Mouse (Mus musculus): ENCODE measurements around the gene Tada2a. TPM values are rescaled to one million over a fixed set of nuclear protein-coding genes. Genes with fewer than 3 reads are reported as not detected.

Gene Tada2a
- polyA plus RNA-seq, 1 experiment, result 46.6 TPM

DNA sequence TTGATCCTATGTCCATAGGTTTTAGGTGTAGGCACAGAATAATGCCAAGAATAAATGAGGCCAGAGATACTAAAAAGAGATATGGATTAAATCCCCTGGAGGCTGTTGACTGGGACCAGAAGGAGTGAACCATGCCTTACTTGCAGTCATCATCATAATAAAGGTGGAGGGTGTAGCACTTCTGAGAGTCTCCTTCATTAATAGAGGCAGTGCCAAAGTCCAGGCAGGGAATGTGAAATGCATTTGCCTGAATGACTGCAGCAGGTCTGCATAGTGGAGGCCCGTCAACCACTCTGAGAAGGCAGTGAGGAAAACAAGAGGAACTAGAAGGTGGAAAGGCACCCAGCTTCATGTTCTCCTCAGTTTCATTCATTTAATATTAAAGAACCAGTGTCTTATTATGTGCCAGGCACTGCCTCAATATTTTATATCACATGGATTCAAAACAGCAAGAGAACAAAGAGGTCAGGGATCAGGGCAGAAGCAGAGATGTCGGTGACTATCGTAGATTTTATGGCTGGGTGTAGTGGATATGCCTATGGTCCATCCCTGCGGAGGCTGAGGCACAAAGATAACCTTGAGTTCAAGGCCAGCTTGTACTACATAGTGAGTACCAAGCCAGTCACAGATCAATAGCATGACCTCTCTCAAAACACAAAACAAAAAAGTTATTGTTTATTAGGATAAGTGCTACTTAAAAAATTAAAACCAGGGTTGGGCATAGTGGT is 27.3 kb upstream of the Tada2a start:
- no peaks in the 10 kb centered on the region for H3K27me3 ChIP-seq (ENCODE audit: control insufficient read depth, insufficient read depth, low read length)
- 90% methylated on average over 4 of the region's 4 CpGs for WGBS
- DNase-seq, result no peak
- no peak for TF ChIP-seq POLR2A (IDR thresholded peaks at IDR 0.05; ENCODE audit: borderline replicate concordance, insufficient read depth, low read length)
- TF ChIP-seq CTCF (IDR thresholded peaks at IDR 0.05; ENCODE audit: borderline replicate concordance, insufficient read depth, low read depth, low read length), result no peak
- no peaks in the 10 kb centered on the region for H3K4me1 ChIP-seq (ENCODE audit: control insufficient read depth, insufficient read depth, low read length)
- no peak overlapping the region for H3K4me3 ChIP-seq (replicated peaks; ENCODE audit: insufficient read depth, low read depth, low read length)
- H3K27ac ChIP-seq (ENCODE audit: insufficient read depth, low read length), result no peak overlapping the region

DNA sequence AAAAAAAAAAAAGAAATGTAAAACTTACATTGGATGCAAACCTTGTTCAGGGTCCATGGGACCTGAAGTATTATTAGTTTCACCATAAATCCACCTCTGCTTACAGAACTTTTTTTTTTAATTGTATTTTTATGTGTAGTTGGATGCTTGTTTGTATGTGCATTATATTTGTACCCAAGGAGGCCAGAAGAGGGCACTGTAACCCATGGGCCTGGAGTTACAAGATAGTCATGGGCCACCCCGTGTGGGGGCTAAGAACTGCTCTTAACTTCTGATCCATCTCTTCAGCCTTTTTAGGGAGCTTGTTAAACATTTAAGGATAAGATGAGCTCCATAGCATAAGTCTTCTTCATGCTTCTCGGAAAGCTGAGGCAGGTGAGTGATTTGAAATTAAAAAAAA is 21.5 kb upstream of the Tada2a start:
- Histone ChIP-seq H3K4me1 (ENCODE audit: control insufficient read depth, insufficient read depth, low read length) (no peaks in the 10 kb centered on the region), H3K27me3 (ENCODE audit: control insufficient read depth, insufficient read depth, low read length) (no peaks in the 10 kb centered on the region), H3K4me3 (replicated peaks; ENCODE audit: insufficient read depth, low read depth, low read length) (no peak overlapping the region), H3K27ac (ENCODE audit: insufficient read depth, low read length) (no peak overlapping the region)
- WGBS, result 68% methylated on average over 2 of the region's 2 CpGs
- no peak for TF ChIP-seq POLR2A (IDR thresholded peaks at IDR 0.05; ENCODE audit: borderline replicate concordance, insufficient read depth, low read length)
- no peak for TF ChIP-seq CTCF (IDR thresholded peaks at IDR 0.05; ENCODE audit: borderline replicate concordance, insufficient read depth, low read depth, low read length)
- no peak for DNase-seq

DNA sequence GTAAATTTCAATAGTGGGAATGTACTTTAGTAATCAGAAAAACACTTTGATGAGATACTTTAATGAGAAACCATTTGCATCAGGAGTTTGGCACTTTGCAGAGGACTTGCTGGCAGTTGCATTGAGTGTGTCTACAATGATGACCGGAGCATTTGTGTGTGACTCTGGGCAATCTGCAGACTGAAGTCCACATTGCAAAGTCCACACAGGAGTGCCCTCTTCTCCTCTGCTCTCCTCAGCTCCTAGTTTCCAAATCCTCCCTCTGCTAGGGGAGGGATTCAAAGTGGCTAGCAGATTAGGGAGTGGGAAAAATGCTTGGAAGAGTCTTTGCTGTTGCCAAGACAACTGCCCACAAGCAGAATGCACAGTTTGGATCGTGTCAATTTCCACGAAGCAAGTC is 16.7 kb upstream of the Tada2a start:
- no peak for DNase-seq
- H3K4me3 ChIP-seq (replicated peaks; ENCODE audit: insufficient read depth, low read depth, low read length), result no peak overlapping the region
- H3K27me3 ChIP-seq (ENCODE audit: control insufficient read depth, insufficient read depth, low read length), result no peaks in the 10 kb centered on the region
- 29% methylated on average over 3 of the region's 3 CpGs for WGBS
- no peak for TF ChIP-seq POLR2A (IDR thresholded peaks at IDR 0.05; ENCODE audit: borderline replicate concordance, insufficient read depth, low read length)
- no peak for TF ChIP-seq CTCF (IDR thresholded peaks at IDR 0.05; ENCODE audit: borderline replicate concordance, insufficient read depth, low read depth, low read length)
- no peak overlapping the region for H3K27ac ChIP-seq (ENCODE audit: insufficient read depth, low read length)
- H3K4me1 ChIP-seq (ENCODE audit: control insufficient read depth, insufficient read depth, low read length), result no peaks in the 10 kb centered on the region

DNA sequence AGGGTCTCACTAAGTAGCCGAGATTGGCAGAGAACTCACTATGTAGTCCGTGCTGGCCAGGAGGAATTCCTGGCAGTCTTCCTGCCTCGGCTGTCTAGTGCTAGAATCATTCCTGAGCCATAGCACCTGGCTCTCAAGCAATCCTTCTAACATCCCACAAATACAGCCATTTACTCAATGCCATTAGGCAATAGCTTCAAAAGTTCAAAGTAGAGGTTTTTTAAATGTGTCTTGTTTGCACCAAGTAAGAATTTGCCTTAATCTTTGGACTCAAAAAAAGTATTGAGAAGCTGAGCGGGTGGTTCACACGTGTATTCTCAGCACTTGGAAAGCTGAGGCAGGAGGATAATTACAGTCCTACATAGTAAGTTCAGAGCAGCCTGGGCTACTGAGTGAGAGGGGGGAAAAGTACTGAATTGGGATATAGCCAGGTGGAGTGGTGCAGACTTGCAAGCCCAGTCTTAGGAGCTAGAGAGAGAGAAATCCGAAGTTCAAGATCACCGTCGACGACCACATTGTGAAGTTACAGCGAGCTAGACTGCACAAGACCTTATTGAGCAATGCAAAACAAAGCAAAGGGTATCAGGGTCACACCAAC is 15.9 kb upstream of the Tada2a start:
- WGBS, result 63% methylated on average over 10 of the region's 10 CpGs

DNA sequence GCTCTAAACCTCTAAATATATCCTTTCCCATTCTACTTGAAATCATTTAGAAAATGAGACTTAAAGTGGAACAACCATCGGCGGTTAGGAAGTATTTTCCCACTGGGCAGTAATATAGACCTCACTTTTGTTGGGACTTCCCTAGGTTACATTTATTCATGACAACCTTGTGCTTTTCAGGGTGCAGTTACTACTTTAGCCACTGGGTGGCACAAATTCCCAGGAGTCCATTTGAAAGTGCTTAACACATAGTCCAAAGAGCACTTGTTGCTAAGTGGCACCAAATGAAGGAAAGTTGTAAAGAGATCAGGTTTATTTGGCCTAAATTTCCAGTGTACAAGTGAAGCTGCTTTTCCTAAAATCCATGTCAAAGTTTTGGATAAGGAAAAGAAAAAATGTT is 12.4 kb upstream of the Tada2a start:
- WGBS, result 53% methylated on average over 2 of the region's 2 CpGs
- H3K27me3 ChIP-seq (ENCODE audit: control insufficient read depth, insufficient read depth, low read length), result no peaks in the 10 kb centered on the region
- H3K4me1 ChIP-seq (ENCODE audit: control insufficient read depth, insufficient read depth, low read length), result no peaks in the 10 kb centered on the region
- TF ChIP-seq POLR2A (IDR thresholded peaks at IDR 0.05; ENCODE audit: borderline replicate concordance, insufficient read depth, low read length), result no peak
- TF ChIP-seq CTCF (IDR thresholded peaks at IDR 0.05; ENCODE audit: borderline replicate concordance, insufficient read depth, low read depth, low read length), result peak; percentile 35; the same call in 1 of the 2 replicates
- no peak overlapping the region for H3K27ac ChIP-seq (ENCODE audit: insufficient read depth, low read length)
- peak in 1 of 2 experiments; percentile 17 for DNase-seq
- no peak overlapping the region for H3K4me3 ChIP-seq (replicated peaks; ENCODE audit: insufficient read depth, low read depth, low read length)

More for the DNA sequence above, 15.9 kb upstream of the Tada2a start:
- Histone ChIP-seq H3K27ac (ENCODE audit: insufficient read depth, low read length) (no peak overlapping the region), H3K4me3 (replicated peaks; ENCODE audit: insufficient read depth, low read depth, low read length) (no peak overlapping the region), H3K27me3 (ENCODE audit: control insufficient read depth, insufficient read depth, low read length) (no peaks in the 10 kb centered on the region), H3K4me1 (ENCODE audit: control insufficient read depth, insufficient read depth, low read length) (no peaks in the 10 kb centered on the region)
- no peak for DNase-seq
- TF ChIP-seq CTCF (IDR thresholded peaks at IDR 0.05; ENCODE audit: borderline replicate concordance, insufficient read depth, low read depth, low read length) (no peak), POLR2A (IDR thresholded peaks at IDR 0.05; ENCODE audit: borderline replicate concordance, insufficient read depth, low read length) (no peak)

DNA sequence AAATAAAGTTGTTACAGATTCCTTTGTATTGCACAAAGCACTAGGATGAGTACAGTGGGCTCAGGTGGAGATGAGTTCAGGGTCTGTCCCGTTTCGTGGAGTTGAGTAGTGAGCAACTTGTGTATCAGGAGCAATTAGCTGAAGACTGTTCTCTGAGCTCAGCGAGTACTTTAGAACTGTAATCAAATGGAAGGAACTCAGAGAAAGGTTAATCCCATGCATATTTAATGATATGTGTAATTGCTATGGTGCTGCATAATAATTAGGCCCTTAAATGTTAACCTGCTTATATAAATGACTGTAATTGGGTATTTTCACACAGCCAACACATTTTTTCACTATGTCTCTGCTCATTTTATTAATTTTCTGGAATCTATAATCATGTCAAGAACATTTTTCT is 7.1 kb upstream of the Tada2a start:
- TF ChIP-seq CTCF (IDR thresholded peaks at IDR 0.05; ENCODE audit: borderline replicate concordance, insufficient read depth, low read depth, low read length) (no peak), POLR2A (IDR thresholded peaks at IDR 0.05; ENCODE audit: borderline replicate concordance, insufficient read depth, low read length) (no peak)
- 85% methylated on average over 3 of the region's 3 CpGs for WGBS

DNA sequence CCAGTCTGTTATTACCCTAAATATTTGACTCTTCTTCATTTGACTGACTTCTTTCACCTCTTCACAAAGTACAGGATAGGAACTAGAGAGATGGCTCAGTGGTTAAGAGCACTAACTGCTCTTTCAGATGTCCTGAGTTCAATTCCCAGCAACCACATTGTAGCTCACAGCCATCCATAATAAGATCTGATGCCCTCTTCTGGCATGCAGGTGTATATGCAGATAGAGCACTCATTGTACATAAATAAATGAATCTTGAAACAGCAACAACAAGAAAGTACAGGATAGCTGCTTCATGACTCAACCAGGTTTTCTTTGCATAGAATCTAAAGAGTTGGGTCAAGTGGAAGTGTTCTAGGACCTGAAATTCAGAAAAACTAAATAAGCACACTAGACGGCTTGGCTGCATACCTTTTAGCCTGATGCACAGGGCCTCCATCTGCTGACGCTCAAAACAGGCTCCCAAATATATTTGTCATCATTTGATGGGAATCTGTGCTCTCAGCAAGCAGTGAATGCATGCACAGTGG is 5.0 kb upstream of the Tada2a start:
- DNase-seq, result no peak
- WGBS, result 92% methylated on average over 2 of the region's 2 CpGs
- TF ChIP-seq POLR2A (IDR thresholded peaks at IDR 0.05; ENCODE audit: borderline replicate concordance, insufficient read depth, low read length) (no peak), CTCF (IDR thresholded peaks at IDR 0.05; ENCODE audit: borderline replicate concordance, insufficient read depth, low read depth, low read length) (no peak)
- Histone ChIP-seq H3K4me3 (replicated peaks; ENCODE audit: insufficient read depth, low read depth, low read length) (no peak overlapping the region), H3K27ac (ENCODE audit: insufficient read depth, low read length) (no peak overlapping the region), H3K27me3 (ENCODE audit: control insufficient read depth, insufficient read depth, low read length) (no peaks in the 10 kb centered on the region), H3K4me1 (ENCODE audit: control insufficient read depth, insufficient read depth, low read length) (no peaks in the 10 kb centered on the region; the same call in 1 of the 2 replicates)

More for the DNA sequence above, 7.1 kb upstream of the Tada2a start:
- no peak for DNase-seq
- no peaks in the 10 kb centered on the region for H3K27me3 ChIP-seq (ENCODE audit: control insufficient read depth, insufficient read depth, low read length)
- H3K4me3 ChIP-seq (replicated peaks; ENCODE audit: insufficient read depth, low read depth, low read length), result no peak overlapping the region
- no peaks in the 10 kb centered on the region for H3K4me1 ChIP-seq (ENCODE audit: control insufficient read depth, insufficient read depth, low read length)
- H3K27ac ChIP-seq (ENCODE audit: insufficient read depth, low read length), result no peak overlapping the region

DNA sequence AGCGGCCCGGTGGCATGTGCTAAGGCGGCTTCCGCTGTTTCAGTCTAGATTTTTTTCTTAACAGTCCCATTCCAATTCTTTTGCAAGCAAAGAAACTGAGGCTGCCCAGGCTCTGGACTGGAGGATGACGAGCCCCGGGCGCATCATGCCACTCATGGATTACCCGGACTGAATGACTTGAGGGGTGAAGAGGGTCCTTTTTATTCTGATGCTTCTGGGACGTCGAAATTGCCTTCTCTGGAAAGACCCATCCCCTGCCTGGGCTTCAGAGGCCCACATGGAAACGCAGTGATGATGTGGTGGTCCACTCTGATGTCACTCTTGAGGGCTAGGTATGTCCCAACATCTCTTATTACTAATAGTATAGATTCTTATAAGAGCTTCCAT is 392 bp upstream of the Tada2a start:
- H3K4me3 ChIP-seq (replicated peaks; ENCODE audit: insufficient read depth, low read depth, low read length), result peak overlapping the region; percentile 86
- H3K27ac ChIP-seq (ENCODE audit: insufficient read depth, low read length), result peak overlapping the region; percentile 4; the same call in 1 of the 2 replicates
- TF ChIP-seq POLR2A (IDR thresholded peaks at IDR 0.05; ENCODE audit: borderline replicate concordance, insufficient read depth, low read length) (no peak), CTCF (IDR thresholded peaks at IDR 0.05; ENCODE audit: borderline replicate concordance, insufficient read depth, low read depth, low read length) (no peak)
- no peaks in the 10 kb centered on the region; the same call in 1 of the 2 replicates for H3K4me1 ChIP-seq (ENCODE audit: control insufficient read depth, insufficient read depth, low read length)
- no peak for DNase-seq
- H3K27me3 ChIP-seq (ENCODE audit: control insufficient read depth, insufficient read depth, low read length), result no peaks in the 10 kb centered on the region
- WGBS, result 2% methylated on average over 11 of the region's 11 CpGs

All from cerebellum, adult 2 months (tissue).